Comparison of ENCODE assay signal across 8 mouse cellular contexts in the genomic region with DNA sequence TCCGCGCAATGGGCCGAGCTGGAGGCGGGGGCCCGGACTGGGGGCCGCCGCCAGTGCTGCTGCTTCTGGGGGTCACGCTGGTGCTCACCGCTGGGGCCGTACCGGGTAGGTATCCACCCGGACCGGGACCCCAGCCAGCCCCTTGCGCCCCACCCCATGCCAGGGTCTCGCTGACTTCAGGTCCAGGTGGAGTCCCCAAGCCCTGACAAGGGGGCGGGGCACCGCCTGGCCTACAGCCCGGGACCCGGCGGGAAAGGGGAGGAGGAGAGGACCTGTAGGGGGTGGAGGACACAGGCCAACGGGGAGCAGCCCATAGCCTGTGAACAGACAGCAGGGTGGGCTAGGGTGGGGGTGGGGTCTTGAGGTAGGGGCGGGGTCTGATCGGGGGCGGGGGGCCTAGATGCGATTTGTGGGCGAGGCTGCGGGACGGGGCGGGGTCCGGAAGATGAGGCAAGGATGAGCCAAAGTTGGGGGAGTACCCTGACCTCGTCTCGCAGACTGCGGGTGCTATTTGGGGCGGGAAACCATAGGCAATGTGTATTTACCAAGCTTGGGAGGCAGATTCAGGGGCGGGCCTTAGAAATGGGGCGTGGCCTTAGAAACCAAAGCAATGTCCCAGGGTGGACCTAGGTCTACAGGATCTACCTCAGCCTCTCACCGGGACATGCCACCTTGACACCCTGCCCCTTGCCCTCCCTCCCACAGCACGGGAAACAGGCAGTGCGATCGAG. TPM values are rescaled to one million over a fixed set of nuclear protein-coding genes. Genes with fewer than 3 reads are reported as not detected.
DNase-seq lines count a peak whose midpoint lies in the region; ATAC-seq and TF ChIP-seq lines count a peak whose summit lies in the region.

No protein-coding gene starts in this region.

- H3K9ac ChIP-seq in kidney, embryonic 14.5 days (ENCODE audit: low read depth, low read length): peak overlapping the region; percentile 57
- peak overlapping the region; percentile 31; the same call in 1 of the 2 replicates for H3K9ac ChIP-seq in limb, embryonic 15.5 days
- peak overlapping the region; percentile 97 for H3K9ac ChIP-seq in midbrain, postnatal 0 days (replicated peaks; ENCODE audit: low read length, poor library complexity, severe bottlenecking)

- ATAC-seq in kidney, embryonic 14.5 days (ENCODE audit: low FRiP score, low TSS enrichment): peak; percentile 84
- peak; percentile 56 for ATAC-seq in limb, embryonic 15.5 days (ENCODE audit: insufficient number of reproducible peaks, low FRiP score, low TSS enrichment, low read depth)
- peak; percentile 71 for ATAC-seq in midbrain, postnatal 0 days (ENCODE audit: low FRiP score)

- 1% methylated on average over 40 of the region's 40 CpGs for WGBS in kidney, embryonic 14.5 days
- 2% methylated on average over 38 of the region's 40 CpGs for WGBS in limb, embryonic 15.5 days
- under 1% methylated on average over 33 of the region's 40 CpGs for WGBS in midbrain, postnatal 0 days

- 0 out of 2 replicates have a peak, but pooled peaks cover 3% of the 10 kb centered on the region for H3K36me3 ChIP-seq in kidney, embryonic 14.5 days (ENCODE audit: control insufficient read depth, insufficient read depth, low read length)
- peaks cover 13% of the 10 kb centered on the region for H3K36me3 ChIP-seq in limb, embryonic 15.5 days
- peaks cover 8% of the 10 kb centered on the region; the same call in 1 of the 2 replicates for H3K36me3 ChIP-seq in midbrain, postnatal 0 days (ENCODE audit: insufficient read depth, low read length)

- peak overlapping the region; percentile 69 for H3K4me3 ChIP-seq in kidney, embryonic 14.5 days (ENCODE audit: low read length)
- H3K4me3 ChIP-seq in limb, embryonic 15.5 days: peak overlapping the region; percentile 73
- peak overlapping the region; percentile 84 for H3K4me3 ChIP-seq in midbrain, postnatal 0 days (ENCODE audit: low read depth, low read length)

- DNase-seq in ovary, adult 18-20 months (ENCODE audit: low spot score): peak; percentile 24
- DNase-seq in ovary, postnatal 10 days (ENCODE audit: low spot score): no peak
- peak; percentile 63 for DNase-seq in embryo, embryonic 10 days (ENCODE audit: low spot score)
- DNase-seq in heart, adult 9 months (ENCODE audit: low spot score in 2 of 2): peak; percentile 7 to 19
- DNase-seq in midbrain, postnatal 0 days (ENCODE audit: low spot score): peak; percentile 78
- peak; percentile 13 to 19 for DNase-seq in thymus, adult 18-20 months

- no peak overlapping the region for H3K27ac ChIP-seq in kidney, embryonic 14.5 days (ENCODE audit: low read depth, low read length)
- no peak overlapping the region for H3K27ac ChIP-seq in limb, embryonic 15.5 days
- H3K27ac ChIP-seq in midbrain, postnatal 0 days (ENCODE audit: low read depth, low read length): peak overlapping the region; percentile 93

- no peaks in the 10 kb centered on the region for H3K9me3 ChIP-seq in kidney, embryonic 14.5 days (ENCODE audit: control insufficient read depth, low read length)
- H3K9me3 ChIP-seq in limb, embryonic 15.5 days: no peaks in the 10 kb centered on the region
- H3K9me3 ChIP-seq in midbrain, postnatal 0 days (ENCODE audit: low read length): no peaks in the 10 kb centered on the region

- peaks cover 18% of the 10 kb centered on the region; the same call in 1 of the 2 replicates for H3K27me3 ChIP-seq in kidney, embryonic 14.5 days (ENCODE audit: control insufficient read depth, insufficient read depth, low read length)
- H3K27me3 ChIP-seq in limb, embryonic 15.5 days: peaks cover 40% of the 10 kb centered on the region
- no peaks in the 10 kb centered on the region for H3K27me3 ChIP-seq in midbrain, postnatal 0 days (ENCODE audit: insufficient read depth, low read length)

- peak overlapping the region; percentile 100 for H3K4me2 ChIP-seq in kidney, embryonic 14.5 days (replicated peaks; ENCODE audit: low read depth, low read length)
- peak overlapping the region; percentile 100 for H3K4me2 ChIP-seq in limb, embryonic 15.5 days
- H3K4me2 ChIP-seq in midbrain, postnatal 0 days (ENCODE audit: low read depth, low read length, poor library complexity, severe bottlenecking): peak overlapping the region; percentile 88

- TF ChIP-seq CTCF in midbrain, postnatal 0 days (IDR thresholded peaks at IDR 0.05): no peak

- H3K4me1 ChIP-seq in kidney, embryonic 14.5 days (ENCODE audit: control insufficient read depth, insufficient read depth, low read length): peaks cover 15% of the 10 kb centered on the region; the same call in 1 of the 2 replicates
- peaks cover 32% of the 10 kb centered on the region for H3K4me1 ChIP-seq in limb, embryonic 15.5 days
- peaks cover 28% of the 10 kb centered on the region for H3K4me1 ChIP-seq in midbrain, postnatal 0 days (ENCODE audit: insufficient read depth, low read length)

RNA-seq across cellular contexts. Expression of a gene that starts 2.2 kb away (rescaled TPM):
- 0.76 and 1.4 TPM in 2 replicates for polyA plus RNA-seq in kidney, embryonic 14.5 days (2014; fragmentation: Nextera tagmentation; extraction: Ambion mirVana)
- polyA plus RNA-seq in limb, embryonic 15.5 days (2015; fragmentation: Nextera tagmentation; extraction: Ambion mirVana): 4.0 and 8.9 TPM in 2 replicates
- total RNA-seq in midbrain, postnatal 0 days (2014; rRNA removed): 456 and 504 TPM in 2 replicates
- polyA plus RNA-seq in midbrain, postnatal 0 days (2015; fragmentation: Nextera tagmentation; extraction: Ambion mirVana): 325 and 340 TPM in 2 replicates

RNA-seq across cellular contexts. Expression of a gene that starts 59.2 kb away (rescaled TPM):
- polyA plus RNA-seq in kidney, embryonic 14.5 days (2014; fragmentation: Nextera tagmentation; extraction: Ambion mirVana): 32.3 and 33.8 TPM in 2 replicates
- polyA plus RNA-seq in limb, embryonic 15.5 days (2015; fragmentation: Nextera tagmentation; extraction: Ambion mirVana): 22.9 and 25.9 TPM in 2 replicates
- 28.8 and 35.5 TPM in 2 replicates for total RNA-seq in midbrain, postnatal 0 days (2014; rRNA removed)
- 30.5 and 34.8 TPM in 2 replicates for polyA plus RNA-seq in midbrain, postnatal 0 days (2015; fragmentation: Nextera tagmentation; extraction: Ambion mirVana)

Comparison
In these comparisons a context has a peak if more than half of its experiments do, and no peak if none do; other contexts are left out.
1. H3K9ac ChIP-seq: peak in every context shown above with its lines; median percentile 97 in midbrain, postnatal 0 days; 57 in kidney, embryonic 14.5 days; 31 in limb, embryonic 15.5 days.
2. RNA of a gene that starts 2.2 kb away (polyA plus RNA-seq): 325 to 340 TPM in midbrain, postnatal 0 days; 4.0 to 8.9 TPM in limb, embryonic 15.5 days and 0.76 to 1.4 TPM in kidney, embryonic 14.5 days; every median in the first group is over 10 times any median in the second.
3. Peak in every context shown above with its lines, with median percentiles within 50 percentile points of each other: ATAC-seq, H3K4me2 ChIP-seq and H3K4me3 ChIP-seq.